Mouse (Mus musculus): ENCODE results near the gene Ddx41. TPM values are rescaled to one million over a fixed set of nuclear protein-coding genes. Genes with fewer than 3 reads are reported as not detected.
A peak's percentile ranks its signal among the peaks of the same experiment; 100 is the strongest.
"Not testable (repeated sequence)": the region's sequence is repeated elsewhere in the genome, so short reads cannot be mapped to it uniquely, and the experiment has no call there.

The Ddx41 gene
- 10 to 100 TPM; 63.7 to 65.7 TPM for total RNA-seq (2021)
- long read RNA-seq, experiment 1, transcript Ddx41-201 (17 exons, 2,205 nt): major isoform, 80 of 133 reads
- long read RNA-seq, experiment 1, partial matches to known transcripts: 16 of 133 reads
- long read RNA-seq, experiment 1, other reads (novel, unspliced or antisense): 37 of 133 reads
- long read RNA-seq, experiment 2, transcript Ddx41-201 (17 exons, 2,205 nt): major isoform, 47 of 138 reads
- long read RNA-seq, experiment 2, partial matches to known transcripts: 28 of 138 reads
- long read RNA-seq, experiment 2, other reads (novel, unspliced or antisense): 63 of 138 reads

GRCm38 (mm10) chr13:55536194-55537175 lies at the start of gene Ddx41:
Gene Ddx41, minus strand, starts transcription at chr13:55536658.
- peak within 1 kb of the TSS; percentile 88 for H3K27ac ChIP-seq
- H3K4me3 ChIP-seq: peak within 1 kb of the TSS; percentile 76
- peak; percentile 92 for TF ChIP-seq CTCF (IDR thresholded peaks at IDR 0.05)
- peak; percentile 100 for DNase-seq (ENCODE audit: extremely low spot score in 1 of 2, low spot score in 2 of 2)
- intact Hi-C loops (cut with DNase I): no loop called here

GRCm38 (mm10) chr13:55578086-55578485 lies 41.6 kb upstream of the Ddx41 start:
- intact Hi-C loops (cut with DNase I): no loop called here
- DNase-seq (ENCODE audit: extremely low spot score in 1 of 2, low spot score in 2 of 2): no peak
- no peak for TF ChIP-seq CTCF (IDR thresholded peaks at IDR 0.05)
- Histone ChIP-seq H3K27ac (no peak overlapping the region), H3K4me3 (no peak overlapping the region)

GRCm38 (mm10) chr13:55576872-55577271 lies 40.4 kb upstream of the Ddx41 start:
- H3K27ac ChIP-seq; DNase-seq (ENCODE audit: extremely low spot score in 1 of 2, low spot score in 2 of 2); intact Hi-C loops (cut with DNase I): not testable (repeated sequence)

GRCm38 (mm10) chr13:55575932-55576331 lies 39.5 kb upstream of the Ddx41 start:
- DNase-seq (ENCODE audit: extremely low spot score in 1 of 2, low spot score in 2 of 2): no peak
- intact Hi-C loops (cut with DNase I): no loop called here
- TF ChIP-seq CTCF (IDR thresholded peaks at IDR 0.05): no peak
- no peak overlapping the region for H3K27ac ChIP-seq
- no peak overlapping the region for H3K4me3 ChIP-seq

More at GRCm38 (mm10) chr13:55576872-55577271, 40.4 kb upstream of the Ddx41 start:
- H3K4me3 ChIP-seq: not testable (repeated sequence)

GRCm38 (mm10) chr13:55574321-55574720 lies 37.9 kb upstream of the Ddx41 start:
- no peak for TF ChIP-seq CTCF (IDR thresholded peaks at IDR 0.05)
- Histone ChIP-seq H3K4me3 (no peak overlapping the region), H3K27ac (no peak overlapping the region)
- no peak for DNase-seq (ENCODE audit: extremely low spot score in 1 of 2, low spot score in 2 of 2)
- intact Hi-C loops (cut with DNase I): no loop called here

- TF ChIP-seq CTCF (IDR thresholded peaks at IDR 0.05): no peak
- no peak within 1 kb of the TSS for H3K4me3 ChIP-seq
- DNase-seq (ENCODE audit: extremely low spot score in 1 of 2, low spot score in 2 of 2): no peak
- no peak within 1 kb of the TSS for H3K27ac ChIP-seq
- intact Hi-C loops (cut with DNase I): no loop called here
Observed at GRCm38 (mm10) chr13:55573432-55573831, 37.0 kb upstream of the Ddx41 start, which contains the start of gene Tmed9. Gene Tmed9, plus strand, starts transcription at chr13:55573732.

- no peak overlapping the region for H3K27ac ChIP-seq
- DNase-seq (ENCODE audit: extremely low spot score in 1 of 2, low spot score in 2 of 2): no peak
- intact Hi-C loops (cut with DNase I): loop anchor here (2.0 kb wide), 1 partner anchor 21 kb away; no protein-coding TSS in a partner anchor
- peak overlapping the region; percentile 92; the same call in 1 of the 2 replicates for H3K4me3 ChIP-seq
- no peak for TF ChIP-seq CTCF (IDR thresholded peaks at IDR 0.05)
Observed at GRCm38 (mm10) chr13:55571977-55572376, 35.5 kb upstream of the Ddx41 start.

GRCm38 (mm10) chr13:55571027-55571751 lies 34.7 kb upstream of the Ddx41 start, which contains the start of gene Fam193b:
Gene Fam193b, minus strand, starts transcription at chr13:55571120.
- H3K4me3 ChIP-seq: peak within 1 kb of the TSS; percentile 92
- peak; percentile 94 for DNase-seq (ENCODE audit: extremely low spot score in 1 of 2, low spot score in 2 of 2)
- intact Hi-C loops (cut with DNase I): loop anchor here (2.0 kb wide), 1 partner anchor 22 kb away; no protein-coding TSS in a partner anchor
- TF ChIP-seq CTCF (IDR thresholded peaks at IDR 0.05): no peak
- peak within 1 kb of the TSS; percentile 88 for H3K27ac ChIP-seq

GRCm38 (mm10) chr13:55570286-55570973 lies 34.0 kb upstream of the Ddx41 start:
- peak overlapping the region; percentile 92 for H3K4me3 ChIP-seq
- peak overlapping the region; percentile 76 for H3K27ac ChIP-seq
- intact Hi-C loops (cut with DNase I): loop anchor here (2.0 kb wide), 1 partner anchor 22 kb away; no protein-coding TSS in a partner anchor
- DNase-seq (ENCODE audit: extremely low spot score in 1 of 2, low spot score in 2 of 2): peak in 1 of 2 experiments; percentile 37
- no peak for TF ChIP-seq CTCF (IDR thresholded peaks at IDR 0.05)

GRCm38 (mm10) chr13:55569726-55570285 lies 33.3 kb upstream of the Ddx41 start:
- no peak overlapping the region; the same call in 1 of the 2 replicates for H3K27ac ChIP-seq
- peak overlapping the region; percentile 92 for H3K4me3 ChIP-seq
- peak; percentile 25 to 26 for DNase-seq (ENCODE audit: extremely low spot score in 1 of 2, low spot score in 2 of 2)
- TF ChIP-seq CTCF (IDR thresholded peaks at IDR 0.05): no peak
- intact Hi-C loops (cut with DNase I): loop anchor here (2.0 kb wide), 1 partner anchor 23 kb away; no protein-coding TSS in a partner anchor

- H3K27ac ChIP-seq; DNase-seq (ENCODE audit: extremely low spot score in 1 of 2, low spot score in 2 of 2); intact Hi-C loops (cut with DNase I); H3K4me3 ChIP-seq: not testable (repeated sequence)
Observed at GRCm38 (mm10) chr13:55568524-55568923, 32.1 kb upstream of the Ddx41 start.

Data from left cerebral cortex, adult 2 months (tissue).